Mouse (Mus musculus) layer of hippocampus, postnatal 25 days (tissue): Measurements from ENCODE around the gene Gga3. TPM values are rescaled to one million over a fixed set of nuclear protein-coding genes. Genes with fewer than 3 reads are reported as not detected.
A peak's percentile ranks its signal among the peaks of the same experiment; 100 is the strongest.

Experiments used
- DNase-seq, 2 experiments: peaks; one replicate each; pipeline ENCODE4 v3.0.0; 2022; ENCODE audit warnings: mixed read lengths in 2 of 2, low spot score in 1 of 2; ENCODE audit errors: extremely low spot score in 1 of 2
- total RNA-seq, 2 experiments: library from RNA; stranded (reverse); gene quantifications; 2 replicates each; pipeline ENCODE4 v1.2.3; 2021

The Gga3 gene
- total RNA-seq, 2 experiments from 2014 or later, result 60.0 to 75.4 TPM

DNA sequence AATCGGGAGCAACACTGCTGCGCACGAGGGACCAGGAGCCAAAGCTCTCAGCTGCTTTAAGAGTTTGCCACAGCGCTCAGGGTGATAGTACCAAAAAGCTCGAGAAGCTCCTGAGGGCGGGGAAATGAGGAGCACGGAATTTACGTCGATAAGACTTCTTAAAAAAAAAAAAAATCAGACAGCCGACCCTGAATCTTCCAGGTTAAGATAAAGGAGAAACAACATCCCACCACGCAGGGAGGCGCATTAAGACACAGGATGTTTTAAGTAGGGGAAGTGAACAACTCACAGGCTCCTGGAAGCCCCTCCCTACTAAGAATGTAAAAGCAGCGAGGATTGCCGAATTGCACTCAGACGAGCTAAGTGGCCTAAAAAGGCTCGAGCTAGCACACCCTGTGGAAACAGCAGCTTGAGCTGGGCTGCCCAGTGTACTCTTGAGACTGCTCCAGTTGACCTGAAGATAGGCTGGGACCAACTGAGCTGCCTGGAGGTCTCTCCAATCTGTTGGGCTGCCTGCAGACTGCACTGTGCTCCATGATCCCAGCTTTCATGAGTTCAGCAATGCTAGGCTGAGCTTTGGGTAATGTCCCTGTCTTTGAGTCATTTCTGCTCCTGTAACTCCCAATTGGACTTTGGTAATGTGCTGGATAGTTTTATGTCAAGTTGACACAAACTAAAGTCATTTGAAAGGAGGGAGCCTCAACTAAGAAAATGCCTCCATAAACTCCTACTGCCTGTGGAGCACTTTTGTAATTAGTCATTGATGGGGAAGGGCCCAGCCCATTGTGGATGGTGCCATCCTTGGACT is 9.5 kb upstream of the Gga3 start:
- no peak for DNase-seq

DNA sequence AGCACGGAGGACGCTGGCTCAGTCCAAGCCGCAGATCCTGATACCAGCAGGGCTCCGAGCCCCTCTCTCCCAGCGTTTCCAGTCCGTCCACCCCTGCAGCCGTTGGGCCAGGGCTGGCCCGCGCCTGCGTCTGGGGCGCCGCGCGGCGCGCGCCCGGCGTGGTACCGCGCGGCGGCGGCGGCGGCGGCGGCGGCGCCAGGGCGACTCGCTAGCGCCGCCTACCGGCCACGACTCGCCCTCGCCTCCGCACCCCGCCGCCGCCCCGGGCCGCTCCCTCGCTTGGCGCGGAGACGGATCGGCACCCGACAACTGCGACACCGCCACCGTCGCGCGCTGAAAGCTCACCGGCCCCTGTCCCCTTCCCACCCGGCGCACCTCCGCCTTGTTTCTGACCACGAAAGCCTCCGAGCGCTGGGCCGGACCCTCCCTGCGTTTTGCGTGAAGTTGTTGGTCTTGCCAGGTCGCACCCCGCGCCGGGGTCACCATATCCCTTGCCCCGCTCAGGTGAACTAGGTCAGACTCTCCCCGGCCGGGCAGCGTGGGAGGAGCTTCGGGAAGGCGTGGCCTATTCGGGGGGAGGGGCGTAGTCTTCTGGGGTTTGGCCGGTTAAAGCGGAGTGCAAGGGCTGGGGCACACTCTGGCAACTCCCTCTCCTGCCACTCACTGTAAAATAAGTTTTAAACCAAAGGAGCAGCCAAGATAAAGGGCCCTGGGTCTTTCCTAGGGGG is 8.7 kb upstream of the Gga3 start, which contains the start of gene Mif4gd:
Gene Mif4gd, minus strand, starts transcription at position 560 of the 728 bp plus-strand sequence.
- peak; percentile 61 to 68 for DNase-seq

DNA sequence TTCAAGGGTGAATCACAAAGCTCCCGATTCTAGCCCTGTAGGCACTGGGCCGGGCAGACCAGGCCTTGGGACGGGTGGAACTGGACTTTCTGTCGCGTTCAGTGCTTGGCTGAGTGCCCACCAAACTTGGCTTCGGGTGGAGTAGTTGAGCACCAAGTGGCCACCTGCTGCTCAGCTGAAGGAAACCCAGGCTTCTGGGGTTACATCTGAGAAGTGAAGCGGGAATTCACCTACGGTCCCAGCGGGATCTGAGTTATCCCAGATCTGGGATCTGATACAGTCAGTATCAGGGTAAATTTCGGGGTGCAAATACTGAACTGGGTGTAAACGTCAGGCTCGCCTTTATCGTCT is 8.2 kb upstream of the Gga3 start:
- peak; percentile 41 to 66 for DNase-seq

- DNase-seq, result no peak
These were observed 7.3 kb upstream of the Gga3 start for GRCm38 (mm10) chr11:115611173-115611572.

GRCm38 (mm10) chr11:115609576-115609975 is 5.7 kb upstream of the Gga3 start:
- no peak for DNase-seq

GRCm38 (mm10) chr11:115608421-115609399 is 4.9 kb upstream of the Gga3 start:
- peak in 1 of 2 experiments; percentile 29 for DNase-seq

- DNase-seq, result no peak
These were observed 2.9 kb upstream of the Gga3 start for GRCm38 (mm10) chr11:115606733-115607132.

DNA sequence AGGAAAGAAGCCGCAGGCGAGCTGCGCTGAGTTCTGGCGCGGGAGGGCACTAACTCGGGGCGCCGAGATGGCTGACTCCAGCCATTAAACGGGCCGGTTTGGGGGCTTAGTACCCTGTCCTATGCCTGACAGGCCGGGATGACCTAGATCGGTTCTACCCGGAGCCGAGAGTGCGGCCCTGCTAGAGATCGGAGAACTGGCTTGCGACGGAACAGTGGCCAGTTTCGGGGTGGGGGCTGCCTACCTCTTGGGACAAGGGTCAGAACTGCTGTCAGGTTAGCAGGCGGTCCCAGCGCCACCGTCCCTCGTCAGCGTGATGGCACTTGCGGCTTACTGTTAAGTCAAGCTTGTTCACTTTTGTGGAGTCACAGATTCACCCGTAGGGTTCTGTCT is 449 bp upstream of the Gga3 start:
- no peak for DNase-seq

- no peak for DNase-seq
These were observed 749 bp downstream of the Gga3 start for GRCm38 (mm10) chr11:115603128-115603475.

DNA sequence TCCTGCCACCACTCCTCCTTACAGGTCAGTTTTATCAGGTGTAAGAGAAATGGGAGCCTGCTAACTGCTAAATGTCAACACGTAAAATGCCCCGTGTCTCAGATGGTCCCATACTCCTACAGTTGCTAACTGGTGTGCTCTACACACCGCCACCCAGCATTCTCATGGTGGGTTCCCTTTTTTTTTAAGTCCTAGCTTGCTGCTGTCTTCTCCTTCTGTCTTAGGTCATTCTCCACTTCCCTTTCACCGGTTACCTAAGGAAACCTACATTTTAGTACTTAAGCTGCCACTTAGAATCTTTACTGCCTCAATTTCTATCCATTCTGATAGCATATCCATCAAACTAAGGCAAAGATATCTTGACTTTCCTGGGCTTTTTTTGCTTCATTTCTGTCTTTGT is 2.7 kb downstream of the Gga3 start:
- DNase-seq, result no peak

DNA sequence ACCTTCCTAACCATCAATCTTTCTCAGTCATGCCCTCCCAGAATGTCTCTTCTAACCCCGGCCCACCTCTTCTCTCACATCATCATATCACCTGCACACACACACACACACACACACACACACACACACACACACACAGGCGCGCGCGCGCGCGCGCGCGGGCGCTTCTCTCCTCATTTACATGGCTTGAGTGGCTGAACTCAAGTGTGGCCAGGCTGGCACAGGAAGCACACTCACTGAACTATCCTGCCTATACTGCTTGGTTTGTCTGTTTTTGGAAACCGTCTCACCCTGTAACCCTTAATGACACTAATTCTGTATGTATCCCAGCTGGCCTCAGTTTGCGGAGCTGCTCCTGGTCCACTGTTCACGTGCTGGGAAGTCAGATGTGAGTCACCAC is 3.1 kb downstream of the Gga3 start:
- no peak for DNase-seq

DNA sequence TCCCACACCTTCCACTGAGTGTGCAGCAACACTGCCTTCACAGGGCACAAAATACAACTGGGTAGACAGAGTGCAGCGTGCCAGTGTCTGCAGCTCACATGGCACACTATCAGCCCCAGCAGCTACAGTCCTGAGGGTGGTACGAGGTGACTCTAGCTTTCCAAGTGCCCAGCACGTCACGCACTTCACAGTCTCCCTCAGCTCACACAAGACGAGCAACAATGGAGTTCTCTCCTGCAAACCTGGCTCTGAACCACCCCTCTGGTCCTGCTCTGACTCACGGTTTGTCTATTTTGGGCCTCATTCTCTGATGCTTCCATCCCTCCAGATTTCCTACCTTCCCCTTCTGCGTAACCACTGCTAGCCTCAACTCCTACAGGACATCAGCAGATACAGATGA is 4.1 kb downstream of the Gga3 start:
- DNase-seq, result no peak

GRCm38 (mm10) chr11:115598309-115598708 is 5.5 kb downstream of the Gga3 start:
- no peak for DNase-seq

- no peak for DNase-seq
These were observed 8.6 kb downstream of the Gga3 start for GRCm38 (mm10) chr11:115595209-115595608.

GRCm38 (mm10) chr11:115590526-115591075 is 13.2 kb downstream of the Gga3 start:
- no peak for DNase-seq

GRCm38 (mm10) chr11:115587984-115588383 is 15.9 kb downstream of the Gga3 start:
- no peak for DNase-seq

GRCm38 (mm10) chr11:115586403-115586802 is 17.4 kb downstream of the Gga3 start:
- no peak for DNase-seq

DNA sequence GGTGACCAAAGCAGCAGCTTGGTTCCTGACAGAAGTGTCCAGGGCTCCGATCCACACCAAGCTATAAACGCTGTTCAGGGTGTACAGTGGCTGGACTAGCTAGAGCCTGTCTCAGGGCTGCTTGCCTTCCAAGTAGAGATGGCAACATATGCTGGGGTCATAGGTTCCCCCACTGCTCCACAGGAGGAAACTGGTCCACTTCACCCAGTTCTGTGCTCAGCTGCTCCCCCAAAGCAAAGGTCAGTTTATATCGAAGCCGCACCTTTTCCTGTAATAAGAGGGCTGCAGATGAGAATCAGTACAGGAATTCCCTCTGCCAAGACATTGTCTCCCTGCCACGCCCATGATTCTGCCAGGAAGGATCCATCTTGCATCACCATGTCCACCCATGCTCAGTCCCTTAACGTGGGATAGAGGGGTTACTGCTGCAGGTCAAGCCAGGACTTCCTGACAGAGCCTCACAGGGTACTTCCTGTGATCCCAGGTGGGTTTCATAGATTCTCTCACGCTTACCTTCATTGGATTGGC is 18.2 kb downstream of the Gga3 start:
- DNase-seq, result no peak

- DNase-seq, result no peak
These were observed 19.3 kb downstream of the Gga3 start for GRCm38 (mm10) chr11:115584376-115585073.
